Mouse (Mus musculus): ENCODE data around the gene Spock1. TPM values are rescaled to one million over a fixed set of nuclear protein-coding genes. Genes with fewer than 3 reads are reported as not detected.

Spock1 gene
- total and polyA plus RNA-seq, 3 experiments: not detected

- Histone ChIP-seq H3K4me1 (ENCODE audit: control insufficient read depth in 1 of 2, insufficient read depth in 2 of 2) (no peaks in the 10 kb centered on the region), H3K79me2 (replicated peaks; ENCODE audit: control insufficient read depth, extremely low read depth, insufficient read depth, poor library complexity, severe bottlenecking) (no peaks in the 10 kb centered on the region), H3K9ac (ENCODE audit: insufficient read depth, low read depth) (no peak overlapping the region), H3K27ac (ENCODE audit: insufficient read depth, low read depth) (no peak overlapping the region), H3K4me3 (replicated peaks in 1 of 3; ENCODE audit: low read depth in 2 of 3, low read length in 2 of 3, poor library complexity in 1 of 3) (peak overlapping the region in 1 of 3 experiments; percentile 4), H3K4me2 (ENCODE audit: insufficient read depth, low read depth, poor library complexity, severe bottlenecking) (no peak overlapping the region), H3K27me3 (replicated peaks) (no peaks in the 10 kb centered on the region), H3K36me3 (replicated peaks in 1 of 2; ENCODE audit: control insufficient read depth in 1 of 2, insufficient read depth in 1 of 2, low read length in 1 of 2) (no peaks in the 10 kb centered on the region), H3K9me3 (replicated peaks; ENCODE audit: low read length) (peaks cover 89% of the 10 kb centered on the region)
- no peak for DNase-seq (ENCODE audit: extremely low read depth)
- in situ Hi-C loops (cut with MboI; ENCODE audit: low pct_ligation_motif_present, low pct_unique_long_range_greater_than_20kb, low sequenced_read_pairs) (no loop called here), dilution Hi-C loops (cut with MboI; ENCODE audit: extremely low pct_ligation_motif_present, extremely low pct_unique_long_range_greater_than_20kb, low sequenced_read_pairs) (no loop called here)
- TF ChIP-seq MXI1 (IDR thresholded peaks at IDR 0.05; ENCODE audit: low read depth, low read length): no peak
- no peak for TF ChIP-seq UBTF (IDR thresholded peaks at IDR 0.05; ENCODE audit: low read depth, low read length)
- TF ChIP-seq IRF4 (IDR thresholded peaks at IDR 0.05; ENCODE audit: low read depth, low read length): no peak
- TF ChIP-seq ZKSCAN1 (IDR thresholded peaks at IDR 0.05; ENCODE audit: borderline replicate concordance, low read depth, low read length): no peak
- no peak for TF ChIP-seq BHLHE40 (IDR thresholded peaks at IDR 0.05; ENCODE audit: low read depth, low read length)
- TF ChIP-seq GABPA (IDR thresholded peaks at IDR 0.05; ENCODE audit: insufficient replicate concordance, low read depth, low read length): no peak
- TF ChIP-seq MEF2A (IDR thresholded peaks at IDR 0.05; ENCODE audit: borderline replicate concordance, low read depth, low read length): no peak
- no peak for TF ChIP-seq POLR2A (IDR thresholded peaks at IDR 0.05; ENCODE audit: low read depth, low read length)
- TF ChIP-seq MAZ (IDR thresholded peaks at IDR 0.05; ENCODE audit: low read depth, low read length): no peak
- no peak for TF ChIP-seq CHD1 (IDR thresholded peaks at IDR 0.05; ENCODE audit: low read depth, low read length)
- TF ChIP-seq HCFC1 (IDR thresholded peaks at IDR 0.05; ENCODE audit: low read depth, low read length): no peak
- TF ChIP-seq ZNF384 (IDR thresholded peaks at IDR 0.05; ENCODE audit: low read depth, low read length): no peak
- no peak for TF ChIP-seq ELF1 (IDR thresholded peaks at IDR 0.05; ENCODE audit: low read depth, low read length)
- no peak for TF ChIP-seq E2F4 (IDR thresholded peaks at IDR 0.05; ENCODE audit: insufficient replicate concordance, low read depth, low read length)
- no peak for TF ChIP-seq JUND (conservative IDR thresholded peaks at IDR 0.05; ENCODE audit: low read depth, low read length)
- TF ChIP-seq MYC (IDR thresholded peaks at IDR 0.05; ENCODE audit: low read depth, low read length): no peak
- no peak for TF ChIP-seq MAX (IDR thresholded peaks at IDR 0.05; ENCODE audit: low read length)
Observed at GRCm38 (mm10) chr13:57444977-57445376, 463.2 kb downstream of the Spock1 start.

- Histone ChIP-seq H3K4me2 (ENCODE audit: insufficient read depth, low read depth, poor library complexity, severe bottlenecking) (no peak overlapping the region), H3K9me3 (replicated peaks; ENCODE audit: low read length) (peaks cover 82% of the 10 kb centered on the region), H3K79me2 (replicated peaks; ENCODE audit: control insufficient read depth, extremely low read depth, insufficient read depth, poor library complexity, severe bottlenecking) (no peaks in the 10 kb centered on the region), H3K4me1 (ENCODE audit: control insufficient read depth in 1 of 2, insufficient read depth in 2 of 2) (no peaks in the 10 kb centered on the region), H3K4me3 (replicated peaks in 1 of 3; ENCODE audit: low read depth in 2 of 3, low read length in 2 of 3, poor library complexity in 1 of 3) (no peak overlapping the region), H3K27ac (ENCODE audit: insufficient read depth, low read depth) (no peak overlapping the region), H3K27me3 (replicated peaks) (no peaks in the 10 kb centered on the region), H3K36me3 (replicated peaks in 1 of 2; ENCODE audit: control insufficient read depth in 1 of 2, insufficient read depth in 1 of 2, low read length in 1 of 2) (no peaks in the 10 kb centered on the region), H3K9ac (ENCODE audit: insufficient read depth, low read depth) (no peak overlapping the region)
- no peak for DNase-seq (ENCODE audit: extremely low read depth)
- in situ Hi-C loops (cut with MboI; ENCODE audit: low pct_ligation_motif_present, low pct_unique_long_range_greater_than_20kb, low sequenced_read_pairs) (no loop called here), dilution Hi-C loops (cut with MboI; ENCODE audit: extremely low pct_ligation_motif_present, extremely low pct_unique_long_range_greater_than_20kb, low sequenced_read_pairs) (no loop called here)
- TF ChIP-seq USF1 (IDR thresholded peaks at IDR 0.05; ENCODE audit: low read depth, low read length): no peak
Observed at GRCm38 (mm10) chr13:57440111-57440510, 468.0 kb downstream of the Spock1 start.
